Mouse (Mus musculus) midbrain, embryonic 15.5 days (tissue): ENCODE data around the gene E330014E10Rik. TPM values are rescaled to one million over a fixed set of nuclear protein-coding genes. Genes with fewer than 3 reads are reported as not detected.
"Not testable (repeated sequence)": the region's sequence is repeated elsewhere in the genome, so short reads cannot be mapped to it uniquely, and the experiment has no call there.

Source experiments
- ATAC-seq: fragments of 200-750 bp; cut with Nextera tagmentation; replicated peaks from 2 replicates; pipeline ENCODE4 v1.8.0; 2017; ENCODE audit warnings: moderate TSS enrichment
- H3K27ac ChIP-seq: fragments of 300-500 bp; sonication (generic); 2 replicates; pipeline ENCODE4 v1.5.1; 2015; ENCODE audit warnings: mild to moderate bottlenecking, inconsistent platforms
- H3K27me3 ChIP-seq: fragments of 300-500 bp; sonication (generic); replicated peaks from 2 replicates; pipeline ENCODE4 v1.6.1; 2015; ENCODE audit warnings: inconsistent platforms
- H3K36me3 ChIP-seq: fragments of 300-500 bp; sonication (generic); replicated peaks from 2 replicates; pipeline ENCODE4 v1.6.1; 2015; ENCODE audit warnings: inconsistent platforms
- H3K4me1 ChIP-seq: fragments of 300-500 bp; sonication (generic); 2 replicates; pipeline ENCODE4 v1.6.1; 2015; ENCODE audit warnings: inconsistent platforms
- H3K4me2 ChIP-seq: fragments of 300-500 bp; sonication (generic); 2 replicates; pipeline ENCODE4 v1.6.1; 2015; ENCODE audit warnings: inconsistent platforms, mild to moderate bottlenecking, moderate library complexity
- H3K4me3 ChIP-seq: fragments of 300-500 bp; sonication (generic); 2 replicates; pipeline ENCODE4 v1.5.1; 2015; ENCODE audit warnings: mild to moderate bottlenecking, inconsistent platforms
- H3K9ac ChIP-seq: fragments of 300-500 bp; sonication (generic); 2 replicates; pipeline ENCODE4 v1.6.1; 2015; ENCODE audit warnings: mild to moderate bottlenecking, inconsistent platforms
- H3K9me3 ChIP-seq: fragments of 300-500 bp; sonication (generic); 2 replicates; pipeline ENCODE4 v1.6.1; 2016; ENCODE audit warnings: inconsistent platforms
- WGBS: fragments of 180-500 bp; shearing (Covaris S2); methylation state at CpG from one replicate; pipeline ENCODE4 v1.1.7; 2015; ENCODE audit warnings: mixed read lengths; 5-methylcytosine and 5-hydroxymethylcytosine counted together
- polyA plus RNA-seq: library from polyadenylated mRNA; unstranded; fragments of >200 nt; fragmentation: Nextera tagmentation; extraction: Ambion mirVana; gene quantifications from 2 replicates; pipeline ENCODE4 v1.2.1, GENCODE M21; 2015

E330014E10Rik gene
- not detected in 2 replicates for polyA plus RNA-seq

DNA sequence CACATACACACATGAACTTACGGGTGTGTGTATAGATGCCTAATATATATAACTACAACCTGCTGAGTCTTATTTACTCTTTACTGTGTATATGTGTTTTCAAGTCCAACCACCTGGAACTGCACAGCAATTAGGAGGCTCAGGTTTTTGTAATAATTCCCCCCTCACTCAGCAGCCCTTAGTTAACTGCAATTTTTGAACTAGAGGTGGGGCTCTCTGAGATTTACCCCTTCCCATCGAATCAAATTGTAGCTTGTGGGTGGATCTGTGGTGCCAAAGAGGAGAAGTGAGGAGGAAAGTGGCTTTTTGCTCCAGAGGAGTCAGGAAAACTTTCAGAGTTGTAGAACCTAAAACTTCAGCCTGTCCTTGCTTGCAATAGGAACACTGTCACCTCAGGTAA, at the start of gene E330014E10Rik:
E330014E10Rik (plus strand) TSS at position 301 of the 400 bp plus-strand sequence.
- no CpG with 5 or more reads among the region's 2 CpGs for WGBS
- H3K4me3 ChIP-seq, H3K9ac ChIP-seq, H3K4me1 ChIP-seq, H3K4me2 ChIP-seq, H3K36me3 ChIP-seq, H3K9me3 ChIP-seq, ATAC-seq, H3K27me3 ChIP-seq, H3K27ac ChIP-seq: not testable (repeated sequence)

DNA sequence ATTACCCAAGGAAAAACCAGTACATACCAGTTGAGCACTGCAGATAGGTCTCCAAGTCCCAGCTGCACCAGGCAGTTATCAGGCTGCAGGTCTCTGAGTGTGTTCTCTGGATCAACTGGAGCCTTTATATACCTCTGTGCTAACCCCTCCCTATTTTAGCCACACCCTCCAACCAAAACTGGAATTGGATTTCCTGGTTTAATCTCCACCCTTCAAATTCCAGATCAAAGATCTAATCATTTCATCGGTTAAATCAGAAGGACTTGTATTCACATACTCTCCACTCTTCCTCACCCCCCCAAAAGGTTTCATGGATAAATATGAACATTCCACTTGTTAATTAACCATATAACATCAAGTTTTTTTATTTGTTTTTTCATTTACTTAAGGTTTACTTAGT, 39.7 kb upstream of the E330014E10Rik start, which contains the start of gene Gm7978:
Gm7978 (minus strand) TSS at position 101 of the 400 bp plus-strand sequence.
- not testable (repeated sequence) for H3K4me2 ChIP-seq, H3K27me3 ChIP-seq, H3K4me3 ChIP-seq, H3K4me1 ChIP-seq, H3K9ac ChIP-seq, ATAC-seq, H3K9me3 ChIP-seq, H3K27ac ChIP-seq, H3K36me3 ChIP-seq
- whole genome bisulfite sequencing, result no CpG with 5 or more reads among the region's 1 CpGs

DNA sequence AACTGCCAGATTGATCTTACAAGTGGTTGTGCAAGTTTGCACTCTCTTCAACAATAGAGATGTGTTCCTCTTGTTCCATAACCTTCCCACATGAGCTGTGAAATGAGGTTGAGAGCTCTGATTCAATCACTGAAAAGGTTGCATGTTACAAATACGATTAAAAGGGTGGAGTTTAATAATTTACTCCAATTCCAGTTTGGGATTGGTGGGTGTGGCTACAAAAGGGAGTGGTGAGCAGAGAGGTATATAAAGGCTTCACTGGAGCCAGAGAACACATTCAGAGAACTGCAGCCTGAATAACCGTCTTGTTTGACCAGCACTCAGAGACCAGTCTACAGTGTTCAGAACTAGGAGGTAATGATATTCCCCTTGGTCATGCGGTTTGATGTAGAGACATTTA, 34.1 kb upstream of the E330014E10Rik start, which contains the start of gene Gm7982:
Gm7982 (plus strand) TSS at position 301 of the 400 bp plus-strand sequence.
- H3K4me2 ChIP-seq, H3K36me3 ChIP-seq, H3K27me3 ChIP-seq, H3K27ac ChIP-seq, H3K4me1 ChIP-seq, H3K4me3 ChIP-seq, H3K9ac ChIP-seq, H3K9me3 ChIP-seq, ATAC-seq: not testable (repeated sequence)
- WGBS, result no CpG with 5 or more reads among the region's 3 CpGs

DNA sequence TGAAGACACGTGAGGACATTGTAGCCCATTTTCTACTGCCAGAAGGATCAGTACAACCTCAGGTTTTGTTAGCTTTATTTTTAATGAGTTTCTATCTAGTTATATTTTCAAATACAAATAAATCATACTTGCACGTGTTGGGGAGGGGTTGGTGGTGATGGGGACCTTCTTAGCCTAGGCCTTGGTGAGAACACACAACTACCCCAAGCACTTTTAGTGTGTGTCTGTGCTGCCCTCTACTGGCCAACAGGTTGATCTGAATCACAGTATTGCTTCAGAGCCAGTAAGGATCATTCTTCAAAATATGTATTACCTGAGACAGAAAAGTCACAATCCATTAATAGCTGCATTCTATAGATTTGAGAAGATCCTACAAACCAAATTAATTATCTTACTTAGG, 35.1 kb downstream of the E330014E10Rik start:
- not testable (repeated sequence) for ATAC-seq, H3K27ac ChIP-seq, H3K36me3 ChIP-seq, H3K4me3 ChIP-seq, H3K4me2 ChIP-seq, H3K4me1 ChIP-seq, H3K27me3 ChIP-seq, H3K9me3 ChIP-seq, H3K9ac ChIP-seq
- WGBS, result 51% methylated on average over 2 of the region's 2 CpGs

DNA sequence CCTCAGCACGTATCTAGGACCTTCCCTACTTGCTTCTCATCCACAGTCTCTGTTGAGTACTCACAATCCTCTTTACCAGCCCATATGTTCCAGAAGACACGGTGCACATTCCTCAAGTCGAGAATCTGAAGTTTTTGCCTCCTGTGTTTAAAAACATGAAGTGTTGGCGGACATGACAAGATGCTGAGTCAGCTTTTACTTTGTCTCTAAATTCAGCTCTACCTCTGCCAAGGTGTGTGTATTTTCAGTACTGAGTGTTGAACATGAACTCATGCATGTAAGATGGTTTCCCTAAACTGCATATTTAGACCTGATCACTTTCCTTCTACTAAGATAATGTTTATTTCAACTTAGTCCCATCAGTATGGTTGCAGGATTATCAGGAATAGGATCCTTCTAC, 60.8 kb downstream of the E330014E10Rik start:
- 0 out of 2 replicates have a peak, but pooled peaks cover 4% of the 10 kb centered on the region for H3K9me3 ChIP-seq
- H3K27ac ChIP-seq, result no peak overlapping the region
- H3K9ac ChIP-seq, result no peak overlapping the region
- H3K36me3 ChIP-seq, result no peaks in the 10 kb centered on the region
- WGBS, result 76% methylated on average over 4 of the region's 4 CpGs
- no peak for ATAC-seq
- no peaks in the 10 kb centered on the region for H3K4me1 ChIP-seq
- no peak overlapping the region for H3K4me3 ChIP-seq
- no peak overlapping the region for H3K4me2 ChIP-seq
- no peaks in the 10 kb centered on the region for H3K27me3 ChIP-seq

DNA sequence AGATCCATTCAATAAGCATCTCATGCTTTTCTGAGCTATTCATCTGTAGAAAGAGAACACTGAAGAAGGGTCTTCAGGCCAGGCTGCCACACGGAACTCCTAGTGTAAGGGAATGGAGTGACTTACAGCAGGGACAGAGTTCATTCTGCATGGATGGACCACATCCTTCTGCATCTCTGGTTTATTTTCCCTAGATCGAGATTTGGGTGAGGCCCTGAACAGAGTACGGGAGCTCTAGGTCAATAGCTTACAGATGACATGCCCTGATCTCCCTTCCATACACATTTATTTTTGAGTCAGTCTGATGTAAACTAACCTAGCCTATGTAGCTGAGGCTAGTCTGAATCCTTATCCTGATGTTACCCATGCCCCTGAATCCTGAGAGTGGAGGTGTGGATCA, 78.2 kb downstream of the E330014E10Rik start:
- ATAC-seq, result no peak
- no peak overlapping the region for H3K4me3 ChIP-seq
- 89% methylated on average over 3 of the region's 3 CpGs for WGBS

More for the DNA sequence above, 78.2 kb downstream of the E330014E10Rik start:
- Histone ChIP-seq H3K9ac (no peak overlapping the region), H3K27me3 (no peaks in the 10 kb centered on the region), H3K36me3 (no peaks in the 10 kb centered on the region), H3K4me1 (no peaks in the 10 kb centered on the region), H3K4me2 (no peak overlapping the region), H3K9me3 (no peaks in the 10 kb centered on the region), H3K27ac (no peak overlapping the region)

Other genes starting within 250 kb of the E330014E10Rik start
- not detected in 2 replicates for gene Gm7971, start 181.1 kb upstream of the E330014E10Rik start, polyA plus RNA-seq
- not detected in 2 replicates for gene Gm7978, start 39.8 kb upstream of the E330014E10Rik start, polyA plus RNA-seq
- not detected in 2 replicates for gene Gm7982, start 34.0 kb upstream of the E330014E10Rik start, polyA plus RNA-seq
- gene Cxcl13, start 181.0 kb downstream of the E330014E10Rik start, polyA plus RNA-seq, result 1.1 TPM in 1 of 2 replicates, not detected in the other